Mouse (Mus musculus): ENCODE data around the gene Cyp24a1. TPM values are rescaled to one million over a fixed set of nuclear protein-coding genes. Genes with fewer than 3 reads are reported as not detected.

The Cyp24a1 gene
- polyA plus RNA-seq, 1 experiment from 2014 or later, result not detected

DNA sequence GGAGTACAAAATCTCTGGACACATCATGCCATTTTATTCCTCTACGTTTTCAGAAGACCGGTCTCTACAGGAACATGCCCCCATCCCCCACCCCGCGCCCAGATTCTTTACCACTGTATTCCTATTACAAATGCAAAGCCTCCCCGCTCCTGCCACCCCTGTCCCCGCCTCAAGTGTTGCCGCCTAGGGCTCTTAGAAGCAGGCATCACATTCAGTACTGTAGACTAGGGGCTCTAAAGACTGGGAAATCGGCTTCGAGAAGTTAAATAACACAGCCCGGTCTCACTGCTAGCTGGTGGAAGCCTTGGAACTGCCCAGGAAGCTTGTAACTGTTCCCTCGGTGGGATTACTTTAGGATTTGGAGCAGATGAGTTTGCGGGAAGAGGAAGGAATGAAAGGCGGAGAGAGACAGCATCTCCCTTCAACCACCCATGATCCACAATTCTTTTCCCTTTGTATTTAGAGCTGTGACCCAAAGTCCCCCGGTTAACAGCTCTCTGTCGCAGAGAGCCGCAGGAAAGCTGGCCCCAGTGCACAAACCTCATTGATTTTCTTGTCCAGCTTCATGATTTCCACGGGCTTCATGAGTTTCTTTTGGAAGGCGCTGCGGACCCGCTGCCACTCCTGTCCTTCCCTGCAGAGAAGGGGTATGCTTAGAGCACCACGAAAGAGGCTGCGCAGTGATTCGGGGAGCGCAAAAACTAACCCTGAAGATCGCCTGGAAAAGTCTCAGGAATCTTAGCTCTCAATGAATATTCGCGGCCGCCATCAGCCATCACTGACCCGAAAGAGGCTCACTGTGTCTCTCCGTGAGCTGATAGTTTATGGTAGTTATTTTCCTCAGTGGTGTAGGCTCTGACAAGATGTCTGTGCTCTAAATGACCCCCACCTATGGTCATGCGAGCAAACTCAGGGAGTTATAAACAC, 1.9 kb downstream of the Cyp24a1 start:
- no peak overlapping the region for H3K27ac ChIP-seq
- H3K9me3 ChIP-seq, result no peaks in the 10 kb centered on the region
- H3K9ac ChIP-seq, result no peak overlapping the region
- H3K36me3 ChIP-seq, result no peaks in the 10 kb centered on the region
- peak overlapping the region; percentile 9; the same call in 1 of the 2 replicates for H3K4me3 ChIP-seq
- peak overlapping the region; percentile 18; the same call in 1 of the 2 replicates for H3K4me2 ChIP-seq
- whole genome bisulfite sequencing, result 8% methylated on average over 31 of the region's 31 CpGs
- peaks cover 81% of the 10 kb centered on the region for H3K27me3 ChIP-seq
- peaks cover 16% of the 10 kb centered on the region for H3K4me1 ChIP-seq
- no peak for ATAC-seq (ENCODE audit: insufficient number of reproducible peaks, insufficient read depth, low FRiP score, low TSS enrichment, low read depth)

GRCm38 (mm10) chr2:170487890-170488502, 8.9 kb downstream of the Cyp24a1 start:
- Histone ChIP-seq H3K36me3 (no peaks in the 10 kb centered on the region), H3K4me2 (no peak overlapping the region), H3K4me1 (no peaks in the 10 kb centered on the region), H3K4me3 (no peak overlapping the region), H3K9me3 (no peaks in the 10 kb centered on the region), H3K9ac (no peak overlapping the region), H3K27me3 (peaks cover 34% of the 10 kb centered on the region), H3K27ac (no peak overlapping the region)
- 61% methylated on average over 26 of the region's 26 CpGs for WGBS
- no peak for ATAC-seq (ENCODE audit: insufficient number of reproducible peaks, insufficient read depth, low FRiP score, low TSS enrichment, low read depth)

DNA sequence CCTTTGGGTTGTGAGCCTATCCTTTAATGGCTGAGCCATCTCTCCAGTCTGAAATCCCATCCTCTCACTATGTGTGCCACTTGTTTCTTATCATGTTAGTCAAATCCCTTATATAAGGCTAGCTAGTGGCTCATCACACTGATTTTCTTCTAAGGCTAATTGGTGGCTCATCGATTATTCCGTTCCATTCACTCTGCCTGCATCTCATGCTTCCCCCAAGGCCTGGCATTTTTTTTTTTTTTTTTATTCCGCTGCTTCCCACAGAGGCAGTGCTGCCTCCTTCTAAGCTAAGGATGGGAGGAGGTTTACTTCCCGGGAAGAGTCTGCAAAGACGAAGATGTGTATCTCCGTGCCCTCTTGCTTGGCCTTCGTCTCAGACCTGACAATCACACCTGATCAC, 9.7 kb downstream of the Cyp24a1 start:
- no peak overlapping the region for H3K9ac ChIP-seq
- H3K27me3 ChIP-seq, result peaks cover 30% of the 10 kb centered on the region
- no peaks in the 10 kb centered on the region for H3K9me3 ChIP-seq
- no peak overlapping the region for H3K4me2 ChIP-seq
- no peak overlapping the region for H3K27ac ChIP-seq
- H3K4me1 ChIP-seq, result no peaks in the 10 kb centered on the region
- WGBS, result 76% methylated on average over 7 of the region's 7 CpGs
- no peak for ATAC-seq (ENCODE audit: insufficient number of reproducible peaks, insufficient read depth, low FRiP score, low TSS enrichment, low read depth)
- no peak overlapping the region for H3K4me3 ChIP-seq
- H3K36me3 ChIP-seq, result no peaks in the 10 kb centered on the region

DNA sequence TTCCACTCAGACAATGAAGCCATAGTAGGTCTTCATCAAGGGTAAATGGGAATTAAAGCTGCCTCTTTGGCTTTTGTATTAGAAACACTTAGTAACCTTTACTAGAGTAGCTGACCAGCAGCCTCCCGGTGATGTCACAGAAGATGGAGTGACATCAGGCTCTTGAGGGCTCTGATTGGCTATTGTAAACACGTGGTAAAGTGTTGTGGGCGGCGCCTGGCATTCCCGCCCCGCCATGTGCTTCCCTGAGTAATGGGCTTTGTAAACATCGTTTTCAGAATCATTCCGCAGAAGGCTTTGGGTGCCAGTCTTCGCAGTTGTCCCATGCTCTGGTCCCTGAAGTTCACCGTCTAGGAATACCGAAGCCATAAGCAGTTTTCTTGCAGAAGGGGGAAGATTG, 13.0 kb downstream of the Cyp24a1 start:
- Histone ChIP-seq H3K4me2 (no peak overlapping the region), H3K27ac (no peak overlapping the region), H3K9me3 (no peaks in the 10 kb centered on the region), H3K27me3 (peaks cover 13% of the 10 kb centered on the region), H3K9ac (no peak overlapping the region), H3K4me1 (no peaks in the 10 kb centered on the region), H3K36me3 (no peaks in the 10 kb centered on the region), H3K4me3 (no peak overlapping the region)
- ATAC-seq (ENCODE audit: insufficient number of reproducible peaks, insufficient read depth, low FRiP score, low TSS enrichment, low read depth), result no peak
- 64% methylated on average over 11 of the region's 11 CpGs for WGBS

GRCm38 (mm10) chr2:170482019-170482540, 14.9 kb downstream of the Cyp24a1 start:
- 74% methylated on average over 10 of the region's 10 CpGs for WGBS

DNA sequence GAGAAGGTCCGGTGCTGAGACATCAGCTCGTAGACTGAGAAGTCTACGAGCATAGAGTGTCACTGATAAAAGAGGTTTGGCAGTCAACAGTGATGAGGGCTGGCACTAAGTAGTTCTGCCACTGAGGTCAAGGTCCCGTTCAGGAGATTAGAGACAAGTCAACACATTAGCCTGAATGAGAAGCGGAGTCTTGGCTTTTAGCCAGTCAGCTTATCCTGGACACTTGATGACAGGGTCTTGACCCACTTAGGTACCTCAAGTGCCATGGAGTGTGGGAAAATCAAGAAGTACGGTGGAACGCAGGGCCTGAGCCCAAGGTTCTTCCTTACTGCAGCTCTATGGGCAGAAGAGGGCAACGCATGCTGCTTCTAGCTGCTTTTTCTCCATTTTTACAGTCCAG, 20.3 kb downstream of the Cyp24a1 start:
- Histone ChIP-seq H3K4me3 (no peak overlapping the region), H3K4me1 (no peaks in the 10 kb centered on the region), H3K27me3 (no peaks in the 10 kb centered on the region), H3K36me3 (no peaks in the 10 kb centered on the region), H3K4me2 (no peak overlapping the region), H3K9ac (no peak overlapping the region), H3K27ac (no peak overlapping the region), H3K9me3 (0 out of 2 replicates have a peak, but pooled peaks cover 2% of the 10 kb centered on the region)
- no peak for ATAC-seq (ENCODE audit: insufficient number of reproducible peaks, insufficient read depth, low FRiP score, low TSS enrichment, low read depth)
- 91% methylated on average over 8 of the region's 8 CpGs for WGBS

More at GRCm38 (mm10) chr2:170482019-170482540, 14.9 kb downstream of the Cyp24a1 start:
- peaks cover 9% of the 10 kb centered on the region for H3K27me3 ChIP-seq
- H3K4me1 ChIP-seq, result no peaks in the 10 kb centered on the region
- H3K9me3 ChIP-seq, result no peaks in the 10 kb centered on the region
- no peak overlapping the region for H3K4me2 ChIP-seq
- H3K4me3 ChIP-seq, result no peak overlapping the region
- no peak for ATAC-seq (ENCODE audit: insufficient number of reproducible peaks, insufficient read depth, low FRiP score, low TSS enrichment, low read depth)
- H3K9ac ChIP-seq, result no peak overlapping the region
- no peaks in the 10 kb centered on the region for H3K36me3 ChIP-seq
- H3K27ac ChIP-seq, result no peak overlapping the region

- H3K4me2 ChIP-seq, result no peak overlapping the region
- H3K4me3 ChIP-seq, result no peak overlapping the region
- no peaks in the 10 kb centered on the region for H3K27me3 ChIP-seq
- H3K9ac ChIP-seq, result no peak overlapping the region
- WGBS, result 85% methylated on average over 11 of the region's 11 CpGs
- H3K9me3 ChIP-seq, result 0 out of 2 replicates have a peak, but pooled peaks cover 2% of the 10 kb centered on the region
- H3K4me1 ChIP-seq, result no peaks in the 10 kb centered on the region
- ATAC-seq (ENCODE audit: insufficient number of reproducible peaks, insufficient read depth, low FRiP score, low TSS enrichment, low read depth), result no peak
- H3K27ac ChIP-seq, result no peak overlapping the region
- no peaks in the 10 kb centered on the region for H3K36me3 ChIP-seq
These were observed 20.7 kb downstream of the Cyp24a1 start for GRCm38 (mm10) chr2:170476215-170476614.

DNA sequence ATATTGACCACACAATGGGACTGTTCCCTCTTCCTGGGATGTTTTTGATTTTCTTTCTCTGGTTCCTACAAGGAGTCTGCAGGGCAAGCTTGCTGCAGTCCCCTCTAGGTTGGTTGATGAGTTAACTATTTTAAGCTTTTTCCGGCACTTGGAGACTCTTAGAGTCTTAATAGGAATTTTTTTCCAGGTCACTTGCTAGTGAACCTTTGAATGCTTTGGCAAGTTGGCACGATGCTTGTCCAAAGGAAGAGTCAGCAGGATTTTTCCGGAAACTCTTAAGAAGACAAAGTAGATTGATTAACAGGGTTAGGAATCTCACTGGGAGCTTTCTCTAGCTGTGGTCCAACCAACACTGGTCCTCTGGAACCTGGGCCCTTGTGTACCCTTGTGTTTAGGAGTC, 21.8 kb downstream of the Cyp24a1 start:
- Histone ChIP-seq H3K9me3 (0 out of 2 replicates have a peak, but pooled peaks cover 2% of the 10 kb centered on the region), H3K27ac (no peak overlapping the region), H3K4me1 (no peaks in the 10 kb centered on the region), H3K4me3 (no peak overlapping the region), H3K9ac (no peak overlapping the region), H3K27me3 (no peaks in the 10 kb centered on the region), H3K36me3 (no peaks in the 10 kb centered on the region), H3K4me2 (no peak overlapping the region)
- no peak for ATAC-seq (ENCODE audit: insufficient number of reproducible peaks, insufficient read depth, low FRiP score, low TSS enrichment, low read depth)
- WGBS, result 74% methylated on average over 3 of the region's 3 CpGs

GRCm38 (mm10) chr2:170474125-170474524, 22.8 kb downstream of the Cyp24a1 start:
- WGBS, result 94% methylated on average over 5 of the region's 5 CpGs

DNA sequence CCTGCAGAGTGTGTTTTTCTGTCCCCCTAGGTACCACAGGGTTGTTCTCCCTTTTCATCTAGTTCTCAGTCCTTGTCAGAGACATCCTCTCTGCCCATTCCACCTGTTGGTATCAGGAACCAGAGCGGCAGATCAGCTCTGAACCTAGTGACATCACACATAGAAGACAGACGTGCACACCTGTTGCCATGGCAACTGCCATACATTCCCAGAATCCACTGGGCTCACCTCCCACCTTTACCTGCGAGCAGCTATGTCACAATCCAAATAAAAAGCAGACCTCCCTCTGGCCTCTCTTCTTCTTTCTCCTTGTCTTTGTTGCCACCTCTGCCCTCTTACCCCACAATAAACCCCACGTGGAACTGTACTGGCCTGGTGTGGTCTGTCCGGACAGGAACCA, 26.4 kb downstream of the Cyp24a1 start:
- 0 out of 2 replicates have a peak, but pooled peaks cover 5% of the 10 kb centered on the region for H3K4me1 ChIP-seq
- WGBS, result 73% methylated on average over 5 of the region's 5 CpGs

More at GRCm38 (mm10) chr2:170474125-170474524, 22.8 kb downstream of the Cyp24a1 start:
- Histone ChIP-seq H3K4me1 (0 out of 2 replicates have a peak, but pooled peaks cover 5% of the 10 kb centered on the region), H3K9me3 (0 out of 2 replicates have a peak, but pooled peaks cover 2% of the 10 kb centered on the region), H3K4me2 (no peak overlapping the region), H3K4me3 (no peak overlapping the region), H3K36me3 (no peaks in the 10 kb centered on the region), H3K27me3 (peaks cover 4% of the 10 kb centered on the region; the same call in 1 of the 2 replicates), H3K9ac (no peak overlapping the region), H3K27ac (no peak overlapping the region)
- ATAC-seq (ENCODE audit: insufficient number of reproducible peaks, insufficient read depth, low FRiP score, low TSS enrichment, low read depth), result no peak

DNA sequence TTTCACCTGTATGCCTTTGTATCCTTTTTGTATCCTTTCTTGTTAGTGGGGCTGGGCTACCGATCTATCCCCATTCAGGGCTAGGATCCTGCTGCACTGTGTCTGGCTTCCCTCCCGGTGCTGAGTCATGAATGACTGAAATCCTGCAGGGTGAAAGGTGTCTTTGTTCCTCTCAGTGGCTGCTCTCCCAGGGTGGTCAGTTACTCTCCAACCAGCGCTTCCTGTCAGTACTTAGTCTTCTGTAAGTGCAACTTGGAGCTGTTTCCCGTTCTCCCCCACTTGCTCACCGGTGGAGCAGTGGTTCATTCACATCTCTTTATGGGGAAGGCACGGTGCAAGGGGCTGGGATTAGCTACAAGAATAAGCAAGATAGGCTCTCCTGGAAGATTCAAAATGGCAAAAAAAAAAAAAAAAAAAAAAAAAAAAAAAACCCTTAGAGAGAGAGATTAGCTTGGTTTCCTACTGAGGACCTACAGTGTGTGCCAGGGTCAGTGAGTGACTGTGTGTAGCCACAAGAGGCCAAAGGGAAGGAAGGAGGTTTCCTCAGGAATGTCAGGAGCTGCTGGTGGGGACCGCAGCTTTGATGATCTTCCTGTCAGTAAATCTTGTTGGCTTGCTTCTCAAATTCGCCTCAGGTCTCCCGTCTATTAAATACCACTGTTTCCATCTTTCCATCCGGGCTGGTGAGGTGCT, 27.2 kb downstream of the Cyp24a1 start:
- Histone ChIP-seq H3K36me3 (no peaks in the 10 kb centered on the region), H3K4me3 (no peak overlapping the region), H3K9me3 (0 out of 2 replicates have a peak, but pooled peaks cover 2% of the 10 kb centered on the region), H3K27ac (no peak overlapping the region), H3K9ac (no peak overlapping the region), H3K4me2 (peak overlapping the region; percentile 7; the same call in 1 of the 2 replicates), H3K4me1 (0 out of 2 replicates have a peak, but pooled peaks cover 5% of the 10 kb centered on the region), H3K27me3 (peaks cover 4% of the 10 kb centered on the region; the same call in 1 of the 2 replicates)
- WGBS, result 6% methylated on average over 10 of the region's 10 CpGs
- no peak for ATAC-seq (ENCODE audit: insufficient number of reproducible peaks, insufficient read depth, low FRiP score, low TSS enrichment, low read depth)

More for the DNA sequence above, 26.4 kb downstream of the Cyp24a1 start:
- ATAC-seq (ENCODE audit: insufficient number of reproducible peaks, insufficient read depth, low FRiP score, low TSS enrichment, low read depth), result no peak
- H3K36me3 ChIP-seq, result no peaks in the 10 kb centered on the region
- peaks cover 4% of the 10 kb centered on the region; the same call in 1 of the 2 replicates for H3K27me3 ChIP-seq
- no peak overlapping the region for H3K27ac ChIP-seq
- no peak overlapping the region for H3K4me3 ChIP-seq
- 0 out of 2 replicates have a peak, but pooled peaks cover 2% of the 10 kb centered on the region for H3K9me3 ChIP-seq
- H3K4me2 ChIP-seq, result no peak overlapping the region
- H3K9ac ChIP-seq, result no peak overlapping the region

Data from embryonic facial prominence, embryonic 13.5 days (tissue).